Mouse (Mus musculus): ENCODE data around the gene Olfr110.
"Not testable (repeated sequence)": the region's sequence is repeated elsewhere in the genome, so short reads cannot be mapped to it uniquely, and the experiment has no call there.

Gene Olfr110

DNA sequence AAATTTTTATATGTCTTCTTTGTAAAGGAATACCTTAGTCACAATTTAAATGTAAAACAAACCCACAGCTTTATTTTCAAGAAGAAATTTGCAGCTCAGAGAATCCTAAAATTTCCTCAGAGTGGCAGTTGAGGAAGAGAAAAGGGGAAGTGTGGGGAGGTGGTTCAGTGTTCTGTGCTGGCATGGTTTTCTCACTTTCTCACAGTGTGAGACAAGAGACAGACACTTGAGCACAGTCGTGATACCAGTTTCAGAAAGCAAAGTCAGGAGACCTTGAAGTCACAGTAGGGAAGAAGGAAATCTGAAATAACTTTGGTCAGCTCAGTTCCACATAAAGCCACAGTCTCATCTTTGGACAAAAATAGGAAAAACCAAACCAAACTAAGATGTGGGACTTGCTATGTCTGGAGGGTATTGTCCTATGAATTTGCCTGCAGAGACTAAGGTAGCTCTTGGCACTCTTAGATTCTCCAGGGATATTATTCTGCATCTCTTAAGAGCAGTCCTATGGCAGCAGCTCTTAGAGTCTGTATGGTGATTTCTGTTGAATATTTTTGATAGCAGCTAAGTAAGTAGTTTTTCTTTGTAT, at the start of gene Olfr110:
Gene Olfr110, plus strand, starts transcription at position 539 of the 589 bp plus-strand sequence.
- in situ Hi-C loops (cut with MboI; ENCODE audit: low pct_unique_long_range_greater_than_20kb in 1 of 2, low sequenced_read_pairs in 2 of 2, unreplicated experiment in 1 of 2): no loop called here

DNA sequence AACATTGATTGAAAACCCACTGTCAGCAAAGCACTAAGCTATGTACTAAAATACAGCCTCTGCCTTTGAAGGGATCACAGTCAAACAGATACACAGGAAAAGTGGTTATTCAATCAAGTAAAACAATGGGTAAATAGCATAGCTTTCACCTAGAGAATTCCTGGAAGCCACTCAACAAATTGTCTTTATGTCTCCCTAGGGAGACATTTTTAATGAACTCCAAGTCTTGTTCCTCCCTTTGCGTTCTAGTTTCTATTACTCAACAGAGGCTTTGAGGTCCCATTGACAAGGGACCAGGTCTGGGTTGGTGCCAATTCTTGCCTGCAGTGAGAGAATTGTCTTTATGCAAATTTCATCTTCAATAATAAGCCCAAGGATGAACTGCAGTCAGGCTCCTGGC, 47.1 kb upstream of the Olfr110 start, which contains the start of gene Olfr108:
Gene Olfr108, plus strand, starts transcription at position 301 of the 400 bp plus-strand sequence.
- in situ Hi-C loops (cut with MboI; ENCODE audit: low pct_unique_long_range_greater_than_20kb in 1 of 2, low sequenced_read_pairs in 2 of 2, unreplicated experiment in 1 of 2): no loop called here

DNA sequence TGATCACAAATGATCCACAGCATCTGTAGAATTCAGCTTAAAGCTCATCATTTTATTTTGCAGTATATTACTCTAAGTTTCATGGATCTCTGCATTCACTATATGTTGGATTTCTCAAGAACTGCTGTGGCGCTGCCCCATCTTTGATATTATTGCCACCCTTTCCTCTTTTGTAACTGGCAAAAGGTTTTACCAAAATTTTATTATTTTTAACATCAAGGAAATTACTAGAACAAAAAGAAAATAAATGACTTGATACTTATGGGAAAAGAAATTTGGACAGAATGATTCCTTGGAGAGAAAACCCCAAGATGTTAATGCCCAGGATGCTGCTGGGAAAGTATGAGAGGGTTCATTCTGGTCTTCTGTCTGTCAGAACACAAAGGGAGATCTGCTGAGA, 33.7 kb upstream of the Olfr110 start, which contains the start of gene Olfr109:
Gene Olfr109, plus strand, starts transcription at position 301 of the 400 bp plus-strand sequence.
- in situ Hi-C loops (cut with MboI; ENCODE audit: low pct_unique_long_range_greater_than_20kb in 1 of 2, low sequenced_read_pairs in 2 of 2, unreplicated experiment in 1 of 2): no loop called here

DNA sequence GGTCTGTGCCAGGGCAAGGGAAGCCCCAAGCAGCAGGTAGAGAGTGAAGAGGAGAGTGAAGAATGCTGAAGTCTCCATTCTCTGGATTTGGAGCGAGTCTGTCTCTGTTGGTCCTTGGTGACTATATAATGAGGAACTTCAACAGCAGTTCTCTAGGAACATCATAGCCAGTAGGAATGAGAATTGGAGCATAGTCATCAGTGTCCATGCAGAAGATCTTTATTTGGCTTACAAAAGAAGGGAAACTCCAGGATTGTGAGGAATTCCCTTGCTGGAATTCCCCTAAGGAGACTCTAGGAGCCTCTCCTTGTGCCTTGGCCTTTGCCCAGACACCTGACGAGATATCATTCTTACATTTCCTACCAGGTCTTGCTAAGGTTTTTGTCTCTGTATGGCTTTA, 8.8 kb upstream of the Olfr110 start, which contains the start of gene H2-M2:
Gene H2-M2, minus strand, starts transcription at position 101 of the 400 bp plus-strand sequence.
- in situ Hi-C loops (cut with MboI; ENCODE audit: low pct_unique_long_range_greater_than_20kb in 1 of 2, low sequenced_read_pairs in 2 of 2, unreplicated experiment in 1 of 2): no loop called here

DNA sequence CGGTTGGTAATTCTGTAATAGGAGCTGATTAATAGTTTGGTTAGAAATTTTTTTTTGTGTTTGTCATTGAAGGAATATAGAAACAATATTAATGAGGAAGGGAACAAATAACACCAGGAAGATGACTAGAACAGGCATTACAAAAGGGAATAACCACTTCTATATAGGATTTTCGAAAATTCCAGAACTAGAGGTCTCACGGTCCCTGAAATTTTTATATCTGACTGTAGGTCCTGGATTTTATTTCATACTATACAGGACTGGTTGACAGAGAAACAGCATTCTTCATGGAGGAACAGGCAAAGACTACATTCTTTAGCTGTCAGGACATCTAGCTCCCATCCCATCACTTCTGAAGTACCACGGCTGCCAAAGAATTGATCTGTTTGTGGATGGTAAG, 15.5 kb downstream of the Olfr110 start, which contains the start of gene Olfr111:
Gene Olfr111, plus strand, starts transcription at position 301 of the 400 bp plus-strand sequence.
- in situ Hi-C loops (cut with MboI; ENCODE audit: low pct_unique_long_range_greater_than_20kb in 1 of 2, low sequenced_read_pairs in 2 of 2, unreplicated experiment in 1 of 2): no loop called here

DNA sequence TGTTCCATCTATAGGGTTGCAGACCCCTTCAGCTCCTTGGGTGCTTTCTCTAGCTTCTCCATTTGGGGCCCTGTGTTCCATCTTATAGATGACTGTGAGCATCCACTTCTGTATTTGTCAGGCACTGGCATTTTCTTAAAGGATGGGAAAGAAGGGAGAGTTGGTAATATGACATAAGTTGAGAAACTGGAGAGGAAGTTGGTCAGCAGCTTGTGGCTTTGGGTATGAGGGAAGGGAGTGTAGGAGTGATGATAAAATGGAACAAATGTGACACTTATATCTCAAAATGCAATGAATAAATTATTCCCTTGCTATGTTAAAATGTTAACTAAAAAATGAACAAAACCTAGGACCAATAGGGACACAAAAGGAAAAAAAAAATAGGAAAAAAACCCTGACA, 32.3 kb downstream of the Olfr110 start:
- in situ Hi-C loops (cut with MboI; ENCODE audit: low pct_unique_long_range_greater_than_20kb in 1 of 2, low sequenced_read_pairs in 2 of 2, unreplicated experiment in 1 of 2): not testable (repeated sequence)

DNA sequence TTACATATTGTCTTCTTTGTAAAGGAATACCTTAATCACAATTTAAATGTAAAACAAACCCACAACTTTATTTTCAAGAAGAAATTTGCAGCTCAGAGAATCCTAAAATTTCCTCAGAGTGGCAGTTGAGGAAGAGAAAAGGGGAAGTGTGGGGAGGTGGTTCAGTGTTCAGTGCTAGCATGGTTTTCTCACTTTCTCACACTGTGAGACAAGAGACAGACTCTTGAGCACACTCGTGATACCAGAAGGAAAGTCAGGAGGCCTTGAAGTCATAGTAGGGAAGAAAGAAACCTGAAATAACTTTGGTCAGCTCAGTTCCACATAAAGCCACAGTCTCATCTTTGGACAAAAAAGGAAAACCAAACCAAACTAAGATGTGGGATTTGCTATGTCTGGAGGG, 33.2 kb downstream of the Olfr110 start:
- in situ Hi-C loops (cut with MboI; ENCODE audit: low pct_unique_long_range_greater_than_20kb in 1 of 2, low sequenced_read_pairs in 2 of 2, unreplicated experiment in 1 of 2): not testable (repeated sequence)

DNA sequence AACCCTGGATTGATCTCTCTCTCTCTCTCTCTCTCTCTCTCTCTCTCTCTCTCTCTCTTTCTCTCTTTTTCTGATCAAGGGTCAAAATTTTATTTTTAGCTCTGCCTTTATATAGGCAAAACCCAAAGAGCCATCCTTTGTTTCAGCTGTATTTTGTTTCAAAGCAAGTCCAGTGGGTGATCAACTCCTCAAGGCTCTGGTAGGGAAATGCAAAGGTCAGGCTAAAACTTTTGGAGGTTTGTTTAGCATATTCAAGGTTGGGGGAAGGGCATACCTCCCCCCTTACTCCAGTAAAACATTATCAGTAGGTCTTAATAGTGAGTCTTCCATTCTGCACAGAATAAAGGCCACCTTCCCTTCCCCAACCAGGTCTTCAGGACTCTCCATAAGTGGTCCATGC, 42.9 kb downstream of the Olfr110 start:
- in situ Hi-C loops (cut with MboI; ENCODE audit: low pct_unique_long_range_greater_than_20kb in 1 of 2, low sequenced_read_pairs in 2 of 2, unreplicated experiment in 1 of 2): no loop called here

DNA sequence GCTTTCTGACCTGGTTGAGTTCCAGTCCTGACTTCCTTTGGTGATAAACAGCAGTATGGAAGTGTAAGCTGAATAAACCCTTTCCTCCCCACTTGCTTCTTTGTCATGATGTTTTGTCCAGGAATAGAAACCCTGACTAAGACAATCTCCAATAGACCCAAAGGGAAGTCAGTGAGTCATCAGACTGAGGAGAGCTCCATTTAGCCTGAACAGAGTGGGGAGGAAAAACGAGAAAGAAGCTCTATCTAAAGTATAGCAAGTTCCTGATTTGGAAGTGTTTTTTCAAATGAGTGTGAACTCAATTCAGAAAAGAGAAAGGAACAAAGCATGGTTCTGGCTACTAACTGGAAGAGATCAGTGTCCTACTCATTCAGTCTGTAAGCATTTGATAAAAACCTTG, 46.1 kb downstream of the Olfr110 start:
- in situ Hi-C loops (cut with MboI; ENCODE audit: low pct_unique_long_range_greater_than_20kb in 1 of 2, low sequenced_read_pairs in 2 of 2, unreplicated experiment in 1 of 2): not testable (repeated sequence)

DNA sequence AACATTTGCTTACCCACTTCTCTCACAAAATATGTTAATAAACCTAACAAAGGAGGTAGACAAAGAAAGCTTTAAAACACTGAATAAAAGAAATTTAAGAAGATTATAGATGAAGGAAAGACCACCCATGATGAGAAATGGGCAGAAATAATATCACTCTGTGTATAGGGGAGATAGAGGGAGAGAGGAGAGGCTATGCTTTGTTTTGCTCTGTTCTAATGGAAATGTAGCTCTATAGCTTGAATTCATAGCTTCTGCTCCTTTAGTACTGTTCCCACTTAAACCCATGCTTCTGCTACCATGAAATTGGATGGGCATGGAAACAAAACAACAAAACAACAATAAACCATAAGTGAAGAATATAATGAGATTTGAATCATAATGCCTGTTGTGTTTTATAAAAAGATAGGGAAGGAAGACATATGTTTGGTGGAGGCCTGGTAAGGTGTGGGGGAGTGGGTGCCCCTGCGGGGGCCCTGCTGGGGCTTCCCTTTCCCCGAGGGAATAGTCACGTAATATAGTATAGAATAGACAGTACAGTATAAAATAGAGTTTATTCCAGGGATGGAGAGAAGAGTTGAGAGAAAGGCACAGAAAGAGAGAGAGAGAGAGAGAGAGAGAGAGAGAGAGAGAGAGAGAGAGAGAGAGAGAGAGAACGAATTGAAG, 49.3 kb downstream of the Olfr110 start:
- in situ Hi-C loops (cut with MboI; ENCODE audit: low pct_unique_long_range_greater_than_20kb in 1 of 2, low sequenced_read_pairs in 2 of 2, unreplicated experiment in 1 of 2): no loop called here

DNA sequence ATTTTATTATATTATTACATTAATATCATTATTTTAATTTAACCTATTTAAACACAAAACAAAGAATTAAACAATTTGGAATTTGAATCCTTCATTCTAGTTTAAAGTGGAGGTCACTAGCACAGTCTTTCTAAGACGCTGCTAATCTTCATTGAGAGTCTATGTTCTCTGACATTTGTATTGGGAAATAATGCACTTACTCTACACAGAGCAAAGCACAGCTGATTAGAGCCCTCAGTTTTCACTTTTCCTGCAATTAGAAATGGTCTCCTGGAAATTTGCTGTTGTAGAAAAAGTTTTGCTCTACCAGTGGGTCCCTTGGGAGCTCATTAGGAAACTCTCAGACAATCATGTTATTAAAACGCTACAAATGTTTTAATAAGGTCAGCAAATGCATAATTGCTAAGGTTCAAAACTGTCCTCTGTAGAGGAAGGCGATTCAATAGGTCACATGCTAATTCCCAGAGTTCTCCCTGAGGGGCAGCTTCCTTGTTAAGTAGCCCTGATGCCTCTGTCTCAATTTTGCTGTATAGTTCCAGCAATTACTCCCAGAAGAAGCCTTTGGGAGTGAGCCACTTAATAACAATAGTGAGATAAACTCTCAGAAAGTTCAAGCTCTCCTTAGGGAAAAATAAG, 51.6 kb downstream of the Olfr110 start:
- in situ Hi-C loops (cut with MboI; ENCODE audit: low pct_unique_long_range_greater_than_20kb in 1 of 2, low sequenced_read_pairs in 2 of 2, unreplicated experiment in 1 of 2): no loop called here

All from mouse embryonic stem cell (cell line).